Mouse (Mus musculus): ENCODE data around the gene Smpdl3a. TPM values are rescaled to one million over a fixed set of nuclear protein-coding genes. Genes with fewer than 3 reads are reported as not detected.
A peak's percentile ranks its signal among the peaks of the same experiment; 100 is the strongest.

The Smpdl3a gene
- total and polyA plus RNA-seq, 2 experiments from 2014 or later = 51.8 to 73.4 TPM

- TF ChIP-seq CTCF (IDR thresholded peaks at IDR 0.05; ENCODE audit: low read depth) (no peak), EP300 (IDR thresholded peaks at IDR 0.05; ENCODE audit: low read depth) (no peak)
- WGBS = 63% methylated on average over 2 of the region's 2 CpGs
- ATAC-seq (ENCODE audit: insufficient read depth, low read depth) (no peak), DNase-seq (ENCODE audit: low spot score) (no peak)
- Histone ChIP-seq H3K4me1 (ENCODE audit: control insufficient read depth, insufficient read depth) (no peaks in the 10 kb centered on the region), H3K27ac (ENCODE audit: low read depth) (no peak overlapping the region), H3K4me2 (ENCODE audit: low read depth, low read length) (no peak overlapping the region), H3K4me3 (ENCODE audit: low read depth, low read length) (no peak overlapping the region), H3K9me3 (replicated peaks; ENCODE audit: control insufficient read depth, low read length) (no peaks in the 10 kb centered on the region), H3K9ac (replicated peaks; ENCODE audit: low read depth, low read length) (no peak overlapping the region), H3K27me3 (ENCODE audit: control insufficient read depth, insufficient read depth, low read length) (no peaks in the 10 kb centered on the region), H3K36me3 (replicated peaks; ENCODE audit: control insufficient read depth, insufficient read depth, low read length) (no peaks in the 10 kb centered on the region)
These were observed 8.6 kb upstream of the Smpdl3a start for GRCm38 (mm10) chr10:57785552-57785951.

GRCm38 (mm10) chr10:57792957-57793356 lies 1.2 kb upstream of the Smpdl3a start:
- Histone ChIP-seq H3K4me1 (ENCODE audit: control insufficient read depth, insufficient read depth) (peaks cover 5% of the 10 kb centered on the region; the same call in 1 of the 2 replicates), H3K9ac (replicated peaks; ENCODE audit: low read depth, low read length) (no peak overlapping the region), H3K36me3 (replicated peaks; ENCODE audit: control insufficient read depth, insufficient read depth, low read length) (no peaks in the 10 kb centered on the region), H3K27me3 (ENCODE audit: control insufficient read depth, insufficient read depth, low read length) (no peaks in the 10 kb centered on the region), H3K4me2 (ENCODE audit: low read depth, low read length) (no peak overlapping the region), H3K27ac (ENCODE audit: low read depth) (no peak overlapping the region), H3K4me3 (ENCODE audit: low read depth, low read length) (no peak overlapping the region), H3K9me3 (replicated peaks; ENCODE audit: control insufficient read depth, low read length) (no peaks in the 10 kb centered on the region)
- WGBS = 81% methylated on average over 1 of the region's 1 CpGs
- no peak for ATAC-seq (ENCODE audit: insufficient read depth, low read depth)
- no peak for DNase-seq (ENCODE audit: low spot score)
- TF ChIP-seq EP300 (IDR thresholded peaks at IDR 0.05; ENCODE audit: low read depth) = no peak
- TF ChIP-seq CTCF (IDR thresholded peaks at IDR 0.05; ENCODE audit: low read depth) = no peak

- H3K4me2 ChIP-seq (ENCODE audit: low read depth, low read length) = peak overlapping the region; percentile 90
- DNase-seq (ENCODE audit: low spot score) (peak; percentile 47), ATAC-seq (ENCODE audit: insufficient read depth, low read depth) (peak; percentile 81)
- H3K9me3 ChIP-seq (replicated peaks; ENCODE audit: control insufficient read depth, low read length) = no peaks in the 10 kb centered on the region
- peak overlapping the region; percentile 61 for H3K4me3 ChIP-seq (ENCODE audit: low read depth, low read length)
- H3K27me3 ChIP-seq (ENCODE audit: control insufficient read depth, insufficient read depth, low read length) = no peaks in the 10 kb centered on the region
- TF ChIP-seq EP300 (IDR thresholded peaks at IDR 0.05; ENCODE audit: low read depth) (no peak), CTCF (IDR thresholded peaks at IDR 0.05; ENCODE audit: low read depth) (no peak)
- H3K27ac ChIP-seq (ENCODE audit: low read depth) = peak overlapping the region; percentile 88
- no peaks in the 10 kb centered on the region for H3K36me3 ChIP-seq (replicated peaks; ENCODE audit: control insufficient read depth, insufficient read depth, low read length)
- under 1% methylated on average over 43 of the region's 44 CpGs for WGBS
- H3K4me1 ChIP-seq (ENCODE audit: control insufficient read depth, insufficient read depth) = peaks cover 5% of the 10 kb centered on the region; the same call in 1 of the 2 replicates
- peak overlapping the region; percentile 78 for H3K9ac ChIP-seq (replicated peaks; ENCODE audit: low read depth, low read length)
These were observed 641 bp downstream of the Smpdl3a start for GRCm38 (mm10) chr10:57794491-57795461.

GRCm38 (mm10) chr10:57795542-57795941 lies 1.4 kb downstream of the Smpdl3a start:
- Histone ChIP-seq H3K9ac (replicated peaks; ENCODE audit: low read depth, low read length) (peak overlapping the region; percentile 78), H3K4me1 (ENCODE audit: control insufficient read depth, insufficient read depth) (peaks cover 5% of the 10 kb centered on the region; the same call in 1 of the 2 replicates), H3K27ac (ENCODE audit: low read depth) (peak overlapping the region; percentile 88), H3K4me2 (ENCODE audit: low read depth, low read length) (peak overlapping the region; percentile 90), H3K9me3 (replicated peaks; ENCODE audit: control insufficient read depth, low read length) (no peaks in the 10 kb centered on the region), H3K4me3 (ENCODE audit: low read depth, low read length) (peak overlapping the region; percentile 61), H3K36me3 (replicated peaks; ENCODE audit: control insufficient read depth, insufficient read depth, low read length) (no peaks in the 10 kb centered on the region), H3K27me3 (ENCODE audit: control insufficient read depth, insufficient read depth, low read length) (no peaks in the 10 kb centered on the region)
- ATAC-seq (ENCODE audit: insufficient read depth, low read depth) = no peak
- no peak for DNase-seq (ENCODE audit: low spot score)
- TF ChIP-seq EP300 (IDR thresholded peaks at IDR 0.05; ENCODE audit: low read depth) = no peak
- TF ChIP-seq CTCF (IDR thresholded peaks at IDR 0.05; ENCODE audit: low read depth) = no peak
- WGBS = 18% methylated on average over 4 of the region's 4 CpGs

GRCm38 (mm10) chr10:57796057-57796456 lies 1.9 kb downstream of the Smpdl3a start:
- Histone ChIP-seq H3K4me1 (ENCODE audit: control insufficient read depth, insufficient read depth) (peaks cover 5% of the 10 kb centered on the region; the same call in 1 of the 2 replicates), H3K9me3 (replicated peaks; ENCODE audit: control insufficient read depth, low read length) (no peaks in the 10 kb centered on the region), H3K4me3 (ENCODE audit: low read depth, low read length) (peak overlapping the region; percentile 61), H3K27me3 (ENCODE audit: control insufficient read depth, insufficient read depth, low read length) (no peaks in the 10 kb centered on the region), H3K36me3 (replicated peaks; ENCODE audit: control insufficient read depth, insufficient read depth, low read length) (no peaks in the 10 kb centered on the region; the same call in 1 of the 2 replicates), H3K27ac (ENCODE audit: low read depth) (no peak overlapping the region), H3K9ac (replicated peaks; ENCODE audit: low read depth, low read length) (no peak overlapping the region), H3K4me2 (ENCODE audit: low read depth, low read length) (peak overlapping the region; percentile 90)
- TF ChIP-seq CTCF (IDR thresholded peaks at IDR 0.05; ENCODE audit: low read depth) (peak; percentile 55), EP300 (IDR thresholded peaks at IDR 0.05; ENCODE audit: low read depth) (no peak)
- 26% methylated on average over 4 of the region's 4 CpGs for WGBS
- DNase-seq (ENCODE audit: low spot score) (peak; percentile 52), ATAC-seq (ENCODE audit: insufficient read depth, low read depth) (no peak)
